In the genomic region with DNA sequence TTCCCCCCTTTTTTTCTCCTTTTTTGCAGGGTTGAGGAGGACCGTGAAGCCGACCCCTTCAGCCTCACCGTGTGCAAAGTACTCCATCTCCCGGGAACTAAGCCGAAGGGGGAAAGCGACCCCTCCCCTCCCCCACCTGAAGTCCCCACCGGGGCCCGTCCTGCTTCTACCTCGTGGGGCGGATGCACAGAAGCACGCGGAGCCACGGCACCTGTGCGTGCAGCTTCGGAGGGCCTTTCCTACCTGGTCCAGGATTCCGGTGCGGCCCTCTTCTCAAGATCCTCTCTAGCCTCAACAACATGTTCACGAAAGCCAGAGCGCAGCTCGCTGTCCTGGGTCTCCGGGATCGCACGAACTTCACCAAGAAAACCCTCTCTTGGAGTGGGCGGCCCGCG, we compare ENCODE assay signal across 9 mouse cellular contexts. TPM values are rescaled to one million over a fixed set of nuclear protein-coding genes. Genes with fewer than 3 reads are reported as not detected.
DNase-seq lines count a peak whose midpoint lies in the region; ATAC-seq lines count a peak whose summit lies in the region.
"Had no signal": no experiment of that assay in that cellular context is flagged by ENCODE, and none has a peak within 500 bp of the region (broad histone marks: within the 10 kb centered on the region; RNA-seq: fewer than 3 reads in every experiment).

No protein-coding gene starts in this region.

- peaks cover 92% of the 10 kb centered on the region for H3K27me3 ChIP-seq in kidney, embryonic 14.5 days (ENCODE audit: control insufficient read depth, insufficient read depth, low read length)
- peaks cover 92% of the 10 kb centered on the region for H3K27me3 ChIP-seq in hindbrain, embryonic 13.5 days
- H3K27me3 ChIP-seq in midbrain, embryonic 14.5 days (ENCODE audit: control insufficient read depth, insufficient read depth, low read length): peaks cover 93% of the 10 kb centered on the region

- 1% methylated on average over 26 of the region's 26 CpGs for WGBS in kidney, embryonic 14.5 days
- WGBS in hindbrain, embryonic 13.5 days: 0% methylated on average over 26 of the region's 26 CpGs
- under 1% methylated on average over 26 of the region's 26 CpGs for WGBS in midbrain, embryonic 14.5 days

- peak overlapping the region; percentile 60 for H3K4me3 ChIP-seq in kidney, embryonic 14.5 days (ENCODE audit: low read length)
- peak overlapping the region; percentile 97 for H3K4me3 ChIP-seq in brown adipose tissue, adult 24 weeks (ENCODE audit: insufficient read depth, low read depth, low read length)
- H3K4me3 ChIP-seq in hindbrain, embryonic 13.5 days: peak overlapping the region; percentile 49
- H3K4me3 ChIP-seq in midbrain, embryonic 14.5 days (replicated peaks; ENCODE audit: low read depth, low read length): peak overlapping the region; percentile 51

- H3K9me3 ChIP-seq in kidney, embryonic 14.5 days (ENCODE audit: control insufficient read depth, low read length): no peaks in the 10 kb centered on the region
- no peaks in the 10 kb centered on the region for H3K9me3 ChIP-seq in hindbrain, embryonic 13.5 days
- no peaks in the 10 kb centered on the region; the same call in 1 of the 2 replicates for H3K9me3 ChIP-seq in midbrain, embryonic 14.5 days (ENCODE audit: control insufficient read depth, low read length)

- DNase-seq in kidney, adult 18-20 months: no peak
- no peak for DNase-seq in midbrain, embryonic 14.5 days
- DNase-seq in right cerebral cortex, adult 18-20 months: no peak
- no peak for DNase-seq in right cerebral cortex, postnatal 10 days (ENCODE audit: low spot score in 2 of 2)
- no peak for DNase-seq in cerebellum, postnatal 4 days (ENCODE audit: low spot score in 2 of 2)

- 0 out of 2 replicates have a peak, but pooled peaks have one; percentile 29 for ATAC-seq in kidney, embryonic 14.5 days (ENCODE audit: low FRiP score, low TSS enrichment)
- ATAC-seq in hindbrain, embryonic 13.5 days (ENCODE audit: low FRiP score): peak; percentile 36
- peak; percentile 2; the same call in 1 of the 2 replicates for ATAC-seq in midbrain, embryonic 14.5 days (ENCODE audit: low FRiP score, low TSS enrichment)

- H3K36me3 ChIP-seq in kidney, embryonic 14.5 days (ENCODE audit: control insufficient read depth, insufficient read depth, low read length): no peaks in the 10 kb centered on the region
- no peaks in the 10 kb centered on the region for H3K36me3 ChIP-seq in hindbrain, embryonic 13.5 days
- H3K36me3 ChIP-seq in midbrain, embryonic 14.5 days (ENCODE audit: control insufficient read depth, insufficient read depth, low read length): no peaks in the 10 kb centered on the region
- H3K36me3 ChIP-seq: G1E had no signal

- no peak overlapping the region for H3K27ac ChIP-seq in kidney, embryonic 14.5 days (ENCODE audit: low read depth, low read length)
- no peak overlapping the region for H3K27ac ChIP-seq in brown adipose tissue, adult 24 weeks (replicated peaks; ENCODE audit: low read depth, low read length)
- H3K27ac ChIP-seq in hindbrain, embryonic 13.5 days: no peak overlapping the region
- no peak overlapping the region for H3K27ac ChIP-seq in midbrain, embryonic 14.5 days (replicated peaks; ENCODE audit: low read depth, low read length)

- H3K4me1 ChIP-seq in kidney, embryonic 14.5 days (ENCODE audit: control insufficient read depth, insufficient read depth, low read length): 0 out of 2 replicates have a peak, but pooled peaks cover 6% of the 10 kb centered on the region
- no peaks in the 10 kb centered on the region for H3K4me1 ChIP-seq in brown adipose tissue, adult 24 weeks (ENCODE audit: control insufficient read depth, insufficient read depth, insufficient read length, low read length)
- peaks cover 17% of the 10 kb centered on the region for H3K4me1 ChIP-seq in hindbrain, embryonic 13.5 days (replicated peaks)
- no peaks in the 10 kb centered on the region; the same call in 1 of the 2 replicates for H3K4me1 ChIP-seq in midbrain, embryonic 14.5 days (ENCODE audit: control insufficient read depth, insufficient read depth, low read length)

- H3K9ac ChIP-seq in kidney, embryonic 14.5 days (ENCODE audit: low read depth, low read length): peak overlapping the region; percentile 38; the same call in 1 of the 2 replicates
- H3K9ac ChIP-seq in hindbrain, embryonic 13.5 days: no peak overlapping the region
- H3K9ac ChIP-seq in midbrain, embryonic 14.5 days (replicated peaks; ENCODE audit: low read length): 0 out of 2 replicates have a peak overlapping the region, but pooled peaks have one; percentile 9

- H3K4me2 ChIP-seq in kidney, embryonic 14.5 days (replicated peaks; ENCODE audit: low read depth, low read length): peak overlapping the region; percentile 84
- H3K4me2 ChIP-seq in hindbrain, embryonic 13.5 days: peak overlapping the region; percentile 69
- H3K4me2 ChIP-seq in midbrain, embryonic 14.5 days (ENCODE audit: low read length): peak overlapping the region; percentile 74

RNA-seq across cellular contexts. Expression of gene Cdkn2a, which starts 0.4 kb away (rescaled TPM):
- not detected in 2 replicates for polyA plus RNA-seq in kidney, embryonic 14.5 days (2014; fragmentation: Nextera tagmentation; extraction: Ambion mirVana)
- polyA plus RNA-seq in brown adipose tissue, adult 24 weeks (2012; ENCODE audit: insufficient read depth, insufficient read length, missing spikeins): not detected in 2 replicates
- polyA plus RNA-seq in hindbrain, embryonic 13.5 days (2015; fragmentation: Nextera tagmentation; extraction: Ambion mirVana): not detected in 2 replicates
- polyA plus RNA-seq in midbrain, embryonic 14.5 days (2014; fragmentation: Nextera tagmentation; extraction: Ambion mirVana): not detected in 2 replicates
- polyA plus RNA-seq: G1E had no signal

RNA-seq across cellular contexts. Expression of gene Cdkn2b, which starts 16.8 kb away (rescaled TPM):
- polyA plus RNA-seq in kidney, embryonic 14.5 days (2014; fragmentation: Nextera tagmentation; extraction: Ambion mirVana): 0.55 and 1.2 TPM in 2 replicates
- 2.0 and 7.3 TPM in 2 replicates for polyA plus RNA-seq in brown adipose tissue, adult 24 weeks (2012; ENCODE audit: insufficient read depth, insufficient read length, missing spikeins)
- polyA plus RNA-seq in hindbrain, embryonic 13.5 days (2015; fragmentation: Nextera tagmentation; extraction: Ambion mirVana): 0.86 and 1.2 TPM in 2 replicates
- polyA plus RNA-seq in midbrain, embryonic 14.5 days (2014; fragmentation: Nextera tagmentation; extraction: Ambion mirVana): 0.47 and 0.75 TPM in 2 replicates
- polyA plus RNA-seq: G1E had no signal
